Mouse (Mus musculus) erythroid progenitor cell, adult 5-6 weeks (primary cell): Measurements from ENCODE around the gene Kif13a. TPM values are rescaled to one million over a fixed set of nuclear protein-coding genes. Genes with fewer than 3 reads are reported as not detected.

Source experiments
- ATAC-seq: replicated peaks from 2 replicates; pipeline ENCODE4 v1.8.0; 2016; ENCODE audit warnings: moderate number of reproducible peaks, mild to moderate bottlenecking, moderate TSS enrichment, inconsistent platforms; ENCODE audit not compliant: poor library complexity, low FRiP score, severe bottlenecking
- total RNA-seq, 2 experiments: library from RNA; stranded (forward) in 1 of 2; stranded (reverse) in 1 of 2; fragments of 150-400 nt in 1 of 2; fragments of 186-747, 209-891 nt in 1 of 2; gene quantifications; 2 replicates each; pipeline versions ENCODE4 v1.2.3 to v1.2.4; 2015 to 2017; ENCODE audit warnings: low replicate concordance in 2 of 2

Kif13a gene
- total RNA-seq, 2 experiments from 2014 or later = 1.7 to 6.5 TPM

GRCm38 (mm10) chr13:46703138-46703537, 226.5 kb downstream of the Kif13a start:
- ATAC-seq = no peak

DNA sequence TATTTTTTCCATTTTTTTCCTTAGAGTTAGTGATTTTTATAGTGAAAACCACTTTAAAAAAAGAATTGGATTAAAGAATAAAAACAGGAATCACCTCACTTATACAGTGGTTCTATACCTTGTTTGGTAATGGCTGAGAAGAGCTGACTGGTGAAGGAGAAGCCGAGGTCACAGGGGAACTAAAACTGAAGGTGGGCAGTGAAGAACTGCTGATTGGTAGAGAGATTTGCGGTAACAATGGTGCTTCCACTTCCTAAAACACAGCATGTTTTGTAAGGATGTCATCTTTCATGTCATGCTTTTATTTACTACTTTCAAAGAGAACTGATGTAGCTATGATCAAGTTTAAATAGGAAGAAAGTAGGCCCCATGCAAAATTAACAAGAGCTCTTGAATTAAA, 228.2 kb downstream of the Kif13a start:
- no peak for ATAC-seq

GRCm38 (mm10) chr13:46699372-46699771, 230.3 kb downstream of the Kif13a start:
- no peak for ATAC-seq

Other genes with a start within 250 kb of the Kif13a start
- gene Nup153, start 201.9 kb downstream of the Kif13a start, total RNA-seq (2015; ENCODE audit: low replicate concordance) = 135 and 150 TPM in 2 replicates
- 120 and 128 TPM in 2 replicates for gene Nup153, start 201.9 kb downstream of the Kif13a start, total RNA-seq (2017; ENCODE audit: low replicate concordance)
- not detected in 2 replicates for gene Nhlrc1, start 85.0 kb upstream of the Kif13a start, total RNA-seq (2015; ENCODE audit: low replicate concordance)
- gene Nhlrc1, start 85.0 kb upstream of the Kif13a start, total RNA-seq (2017; ENCODE audit: low replicate concordance) = not detected in 2 replicates
- 3.4 and 4.3 TPM in 2 replicates for gene Kdm1b, start 113.6 kb upstream of the Kif13a start, total RNA-seq (2015; ENCODE audit: low replicate concordance)
- gene Kdm1b, start 113.6 kb upstream of the Kif13a start, total RNA-seq (2017; ENCODE audit: low replicate concordance) = 6.8 and 9.8 TPM in 2 replicates
- gene Tpmt, start 114.9 kb upstream of the Kif13a start, total RNA-seq (2015; ENCODE audit: low replicate concordance) = 21.4 TPM in 1 of 2 replicates, not detected in the other
- 0.15 TPM in 1 of 2 replicates, not detected in the other for gene Tpmt, start 114.9 kb upstream of the Kif13a start, total RNA-seq (2017; ENCODE audit: low replicate concordance)
- gene Dek, start 176.3 kb upstream of the Kif13a start, total RNA-seq (2015; ENCODE audit: low replicate concordance) = 1,007 and 1,162 TPM in 2 replicates
- gene Dek, start 176.3 kb upstream of the Kif13a start, total RNA-seq (2017; ENCODE audit: low replicate concordance) = 1,638 and 2,076 TPM in 2 replicates
- 0.84 and 2.9 TPM in 2 replicates for gene Rnf144b, start 192.8 kb upstream of the Kif13a start, total RNA-seq (2015; ENCODE audit: low replicate concordance)
- gene Rnf144b, start 192.8 kb upstream of the Kif13a start, total RNA-seq (2017; ENCODE audit: low replicate concordance) = 0.77 and 1.1 TPM in 2 replicates